Mouse (Mus musculus) erythroblast, embryonic 14.5 days (primary cell): Measurements from ENCODE around the gene Prpf4b. TPM values are rescaled to one million over a fixed set of nuclear protein-coding genes. Genes with fewer than 3 reads are reported as not detected.
"Not testable (repeated sequence)": the region's sequence is repeated elsewhere in the genome, so short reads cannot be mapped to it uniquely, and the experiment has no call there.

Experiments used
- H3K27me3 ChIP-seq: 2 replicates; pipeline ENCODE4 v1.6.1; 2012; ENCODE audit warnings: inconsistent platforms; ENCODE audit not compliant: control insufficient read depth
- H3K36me3 ChIP-seq: 2 replicates; pipeline ENCODE4 v1.6.1; 2012; ENCODE audit warnings: mild to moderate bottlenecking, inconsistent platforms; ENCODE audit not compliant: control insufficient read depth
- H3K4me1 ChIP-seq: 2 replicates; pipeline ENCODE4 v1.6.1; 2012; ENCODE audit warnings: inconsistent platforms; ENCODE audit not compliant: control insufficient read depth
- H3K4me3 ChIP-seq: replicated peaks from 2 replicates; pipeline ENCODE3; 2012; ENCODE audit warnings: moderate library complexity, mild to moderate bottlenecking, inconsistent platforms
- H3K9me3 ChIP-seq: 2 replicates; pipeline ENCODE4 v1.6.1; 2012; ENCODE audit warnings: low read length, inconsistent platforms, mixed read lengths; ENCODE audit not compliant: control insufficient read depth
- GATA1 ChIP-seq: IDR thresholded peaks from 2 replicates; pipeline ENCODE4 v1.6.1; 2012; ENCODE audit warnings: low read length, inconsistent platforms, mixed read lengths
- TAL1 ChIP-seq: IDR thresholded peaks from 3 replicates; pipeline ENCODE4 v1.6.1; 2012; ENCODE audit warnings: low read length, inconsistent platforms, mixed read lengths
- polyA plus RNA-seq: library from polyadenylated mRNA; stranded (reverse); fragments of >175 nt; gene quantifications from 2 replicates; pipeline ENCODE4 v1.2.3, GENCODE M21; 2012

The Prpf4b gene
- polyA plus RNA-seq, 1 experiment: 1.9 TPM

GRCm38 (mm10) chr13:34924210-34924609, 49.1 kb downstream of the Prpf4b start, which contains the start of the genes Fam217a and 4933417A18Rik:
Gene Fam217a, minus strand, starts transcription at chr13:34924310.
Gene 4933417A18Rik, plus strand, starts transcription at chr13:34924409.
- H3K36me3 ChIP-seq: no peaks in the 10 kb centered on the region
- TF ChIP-seq TAL1 (no peak), GATA1 (no peak)
- H3K4me3 ChIP-seq: no peak within 1 kb of the TSS
- H3K4me1 ChIP-seq: no peaks in the 10 kb centered on the region
- no peaks in the 10 kb centered on the region for H3K27me3 ChIP-seq
- H3K9me3 ChIP-seq: no peaks in the 10 kb centered on the region

DNA sequence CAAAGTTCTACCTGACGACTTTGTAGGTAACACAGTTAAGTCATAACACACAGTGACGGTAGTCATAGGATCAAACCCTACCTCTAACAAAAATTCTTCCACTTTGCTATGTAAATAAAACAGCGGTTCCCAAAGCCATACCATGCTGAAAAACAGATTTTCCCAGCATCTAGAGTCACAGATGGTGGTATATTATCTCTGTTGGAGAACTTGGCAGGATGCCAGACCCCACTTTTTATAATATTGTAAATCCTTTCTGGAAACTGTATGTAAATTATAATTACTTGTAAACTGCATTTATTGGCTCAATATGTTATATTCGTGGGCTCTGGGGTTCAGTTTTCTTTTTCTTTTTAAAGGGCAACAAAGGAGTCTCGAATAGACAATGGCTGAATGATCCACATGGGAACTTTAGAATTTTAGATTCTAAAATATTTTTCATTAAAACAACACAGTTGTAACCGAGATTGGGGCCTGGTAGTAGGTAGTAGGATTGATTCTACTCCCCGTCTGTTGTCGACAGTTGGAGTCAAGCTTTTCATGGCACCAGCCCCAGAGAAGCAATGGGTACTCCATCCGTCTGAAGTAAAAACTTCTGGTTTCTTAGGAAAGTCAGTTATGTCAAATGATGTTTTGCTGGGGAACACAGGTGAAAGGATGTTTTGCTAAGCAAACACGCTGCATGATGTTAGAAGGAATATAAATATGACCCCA, 60.0 kb downstream of the Prpf4b start:
- Histone ChIP-seq H3K36me3 (no peaks in the 10 kb centered on the region), H3K4me1 (no peaks in the 10 kb centered on the region), H3K4me3 (no peak overlapping the region), H3K27me3 (no peaks in the 10 kb centered on the region), H3K9me3 (no peaks in the 10 kb centered on the region)
- TF ChIP-seq TAL1: no peak
- no peak for TF ChIP-seq GATA1

DNA sequence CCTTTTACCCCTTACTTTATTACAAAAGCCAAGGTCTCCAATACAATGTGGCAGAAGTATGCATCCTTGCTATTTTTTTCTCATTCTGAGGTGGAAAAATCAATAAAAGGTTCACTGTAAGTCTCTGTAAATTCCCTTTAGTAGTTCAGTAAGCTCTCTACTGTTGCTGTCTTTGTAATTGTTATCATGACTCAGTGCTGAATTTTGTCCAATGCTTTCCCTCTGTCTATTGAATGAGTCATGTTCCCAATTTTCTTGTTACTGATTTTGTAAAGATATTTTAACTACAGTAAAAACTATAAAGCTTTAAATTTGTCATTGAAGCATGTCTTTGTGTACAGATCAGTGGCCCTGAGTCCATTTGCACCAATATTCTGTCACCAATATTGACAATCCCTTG, 67.3 kb downstream of the Prpf4b start:
- no peak for TF ChIP-seq GATA1
- Histone ChIP-seq H3K4me3 (no peak overlapping the region), H3K9me3 (no peaks in the 10 kb centered on the region), H3K4me1 (no peaks in the 10 kb centered on the region), H3K36me3 (no peaks in the 10 kb centered on the region), H3K27me3 (no peaks in the 10 kb centered on the region)

DNA sequence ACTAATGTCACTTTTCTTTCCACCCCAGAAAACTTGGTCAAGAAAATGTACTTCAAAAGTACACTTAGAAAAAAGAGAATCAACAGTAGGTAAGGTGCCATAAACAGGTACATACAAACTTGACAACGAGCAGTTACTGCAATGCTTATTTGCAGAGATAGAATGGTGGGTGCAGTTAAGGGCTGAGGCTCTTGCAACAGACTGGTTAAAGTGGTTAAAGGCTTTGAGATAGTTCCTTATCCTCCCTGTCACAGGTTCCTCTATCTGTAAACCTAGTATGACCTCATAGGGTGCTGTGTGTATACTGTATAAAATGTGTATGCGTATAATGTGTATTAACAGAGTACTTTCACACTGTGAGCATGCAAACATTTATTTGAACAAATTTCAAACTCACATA, 76.3 kb downstream of the Prpf4b start:
- H3K9me3 ChIP-seq, H3K4me3 ChIP-seq, H3K27me3 ChIP-seq, H3K36me3 ChIP-seq, H3K4me1 ChIP-seq: not testable (repeated sequence)

Other genes starting within 250 kb of the Prpf4b start
- gene Pxdc1, start 221.8 kb upstream of the Prpf4b start, polyA plus RNA-seq: 0.02 and 0.08 TPM in 2 replicates
- not detected in 2 replicates for gene Fam50b, start 140.5 kb upstream of the Prpf4b start, polyA plus RNA-seq
- gene Fam217a, start 49.0 kb downstream of the Prpf4b start, polyA plus RNA-seq: not detected in 2 replicates
- not detected in 2 replicates for gene 4933417A18Rik, start 49.1 kb downstream of the Prpf4b start, polyA plus RNA-seq
- not detected in 2 replicates for gene Eci3, start 88.5 kb downstream of the Prpf4b start, polyA plus RNA-seq
- 1.1 and 1.2 TPM in 2 replicates for gene Eci2, start 151.8 kb downstream of the Prpf4b start, polyA plus RNA-seq